Mouse (Mus musculus): ENCODE results near the gene Adam11.

DNA sequence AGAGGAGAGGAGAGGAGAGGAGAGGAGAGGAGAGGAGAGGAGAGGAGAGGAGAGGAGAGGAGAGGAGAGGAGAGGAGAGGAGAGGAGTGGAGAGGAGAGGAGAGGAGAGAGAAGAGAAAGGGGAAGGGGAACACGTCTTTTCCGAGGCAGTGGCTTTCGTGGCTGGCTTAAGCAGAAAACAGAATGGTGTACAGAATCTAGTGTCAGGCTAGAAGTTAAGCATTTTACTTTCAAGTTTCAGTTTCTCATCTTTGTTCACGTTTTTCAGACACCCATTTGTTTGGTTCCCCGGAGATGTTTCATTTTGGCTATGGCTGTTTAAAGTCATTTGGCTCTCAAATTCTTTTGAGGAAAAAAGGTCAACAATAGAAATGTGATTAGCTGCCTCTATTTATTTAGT lies 47.0 kb downstream of the Adam11 start:
- TF ChIP-seq CTCF (IDR thresholded peaks at IDR 0.05; ENCODE audit: low read depth) (no peak), EP300 (IDR thresholded peaks at IDR 0.05; ENCODE audit: low read depth) (no peak)
